Mouse (Mus musculus): ENCODE data around the gene Snx9.

DNA sequence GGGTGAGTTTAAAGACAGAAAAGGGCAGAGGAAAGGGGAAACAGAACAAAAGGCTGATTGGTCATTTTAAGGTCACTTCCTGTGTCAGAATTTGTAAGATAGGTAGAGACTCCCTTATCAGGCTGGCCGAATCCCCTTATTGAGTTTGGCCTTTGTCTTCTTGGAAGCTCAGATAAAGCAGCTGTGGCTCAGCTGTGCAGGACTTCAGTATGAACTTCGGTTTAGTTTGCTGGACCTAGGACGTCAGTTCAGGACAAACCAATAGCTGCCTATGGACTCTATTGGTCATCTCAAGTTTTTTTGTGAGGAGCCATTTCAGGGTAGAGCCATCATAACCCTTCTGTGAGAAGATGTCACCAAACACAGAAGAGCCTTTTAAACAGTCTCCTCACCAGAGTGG, 12.2 kb upstream of the Snx9 start:
- TF ChIP-seq CTCF (IDR thresholded peaks at IDR 0.05; ENCODE audit: low read depth, low read length) (no peak), GATA1 (IDR thresholded peaks at IDR 0.05; ENCODE audit: borderline replicate concordance, low read length) (no peak), GATA2 (IDR thresholded peaks at IDR 0.05; ENCODE audit: borderline replicate concordance, low read depth, low read length) (no peak), TAL1 (conservative IDR thresholded peaks at IDR 0.05; ENCODE audit: low read depth, low read length) (0 out of 2 replicates have a peak, but pooled peaks have one; percentile 17), POLR2AphosphoS5 (IDR thresholded peaks at IDR 0.05; ENCODE audit: insufficient replicate concordance, low read depth, low read length) (no peak)

All from G1E (cell line).